Mouse (Mus musculus) skeletal muscle tissue, adult 2 months (tissue): ENCODE data around the gene Rbfox3.

Source experiments
- DNase-seq: peaks from one replicate; pipeline ENCODE4 v3.0.0-alpha.2; 2012; ENCODE audit warnings: low read depth, low spot score

Gene Rbfox3

DNA sequence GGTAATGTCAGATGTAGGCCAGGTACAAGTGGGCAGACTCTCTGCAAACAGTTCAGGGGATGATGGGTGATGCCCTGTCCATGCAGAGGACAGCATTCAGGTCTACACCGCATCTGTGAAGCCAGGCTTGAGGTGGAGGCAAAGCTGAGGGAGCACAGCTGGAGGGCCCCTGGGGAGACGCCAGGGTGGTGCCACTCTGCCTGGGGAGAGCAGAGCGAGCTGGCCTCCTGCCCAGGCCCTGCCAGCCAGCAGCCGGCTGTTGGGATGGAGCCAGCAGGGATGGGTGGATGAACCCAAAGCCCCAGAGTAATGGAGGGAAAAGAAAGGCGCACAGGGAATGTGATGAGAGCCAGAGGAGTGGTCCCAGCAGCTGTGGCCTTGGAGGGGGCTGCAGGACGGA lies 399.5 kb downstream of the Rbfox3 start:
- DNase-seq: no peak

GRCm38 (mm10) chr11:118508341-118508740 lies 403.1 kb downstream of the Rbfox3 start:
- DNase-seq: no peak

DNA sequence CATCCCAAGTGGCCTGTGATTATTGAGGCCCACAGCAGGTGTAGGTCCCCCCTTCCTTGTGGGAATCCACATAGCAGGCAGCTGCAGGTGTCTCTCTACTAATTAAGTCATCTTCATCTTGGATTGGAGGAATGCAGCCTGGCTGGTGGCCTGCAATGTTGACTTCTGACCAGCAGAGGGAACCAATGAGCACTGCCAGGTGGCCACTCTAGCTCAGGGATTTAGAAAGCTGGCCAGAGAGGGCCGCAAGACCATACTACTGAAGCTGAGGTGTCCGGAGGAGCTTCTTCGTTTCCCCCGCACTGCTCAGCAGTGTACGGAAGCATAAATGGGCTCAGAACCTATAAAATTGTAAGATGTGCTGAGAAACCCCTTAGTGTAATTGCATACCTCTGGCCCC lies 403.5 kb downstream of the Rbfox3 start:
- DNase-seq: peak; percentile 47

DNA sequence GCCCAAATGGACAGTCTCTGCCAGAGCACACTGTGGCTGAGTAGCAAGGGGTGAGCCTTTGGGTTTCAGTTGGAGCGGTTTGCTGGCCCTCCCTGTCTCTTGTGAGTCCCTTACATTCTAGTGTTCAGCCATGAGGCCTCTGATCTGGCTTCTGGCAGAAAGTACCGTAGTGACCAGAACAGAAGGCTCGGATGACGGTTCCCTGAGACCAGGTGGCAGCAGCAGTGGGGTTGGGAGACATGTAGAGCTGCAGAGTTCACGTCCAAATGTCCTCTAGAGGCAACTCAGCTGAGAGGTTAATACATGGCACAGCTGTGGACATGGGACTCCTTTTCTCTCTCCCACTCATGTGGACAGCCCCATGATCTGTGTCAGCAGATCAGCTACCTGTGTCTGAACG lies 404.3 kb downstream of the Rbfox3 start:
- DNase-seq: no peak

DNA sequence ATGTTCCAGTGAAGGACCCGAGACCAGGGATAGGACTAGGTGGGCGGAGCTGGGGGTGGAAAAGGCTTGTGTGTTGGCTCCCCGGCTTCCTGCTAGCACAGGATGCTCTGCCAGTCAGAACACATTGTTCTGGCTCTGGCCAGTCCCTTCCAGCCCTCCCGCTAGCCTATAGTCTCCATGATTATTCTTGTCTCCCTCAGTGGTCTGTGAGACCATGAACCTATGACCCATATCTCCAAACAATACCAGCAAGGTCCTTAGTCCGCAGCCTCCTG lies 407.3 kb downstream of the Rbfox3 start:
- no peak for DNase-seq

DNA sequence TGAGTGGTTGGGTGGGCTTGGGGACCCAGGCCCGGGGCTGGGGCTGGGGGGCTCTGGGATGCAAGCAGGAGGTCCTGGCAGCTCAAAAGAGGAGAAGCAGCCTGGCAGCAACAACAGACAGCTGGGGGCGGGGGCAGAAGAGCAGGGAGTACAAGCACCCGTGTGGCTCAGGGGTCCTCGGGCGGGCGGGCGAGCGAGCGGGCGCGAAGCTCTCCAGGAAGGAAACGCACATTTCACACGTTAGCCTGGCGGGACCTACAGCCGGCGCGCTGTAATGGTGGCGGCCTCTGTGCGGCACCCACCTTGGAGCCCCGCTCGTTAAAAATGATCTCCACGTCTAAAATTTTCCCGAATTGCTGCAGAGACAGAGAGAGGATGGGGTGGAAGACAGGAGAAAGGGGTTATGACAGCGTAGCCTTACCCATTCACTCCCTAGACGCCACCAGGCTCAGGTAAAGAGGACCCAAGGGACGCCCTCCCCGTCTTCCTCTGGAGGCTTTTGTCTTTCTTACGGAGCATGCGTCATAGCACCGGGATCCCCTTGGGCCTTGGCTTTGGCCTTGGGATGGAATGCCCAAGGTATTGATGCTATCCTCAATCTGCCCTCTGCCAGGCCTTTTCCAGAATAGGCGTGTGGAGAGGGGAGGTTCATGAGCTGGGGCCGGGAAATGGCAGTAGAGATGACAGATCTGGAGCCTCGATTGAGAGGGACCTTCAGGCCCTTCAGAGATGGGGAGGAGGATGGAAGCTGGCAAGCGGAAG lies 407.8 kb downstream of the Rbfox3 start:
- no peak for DNase-seq

GRCm38 (mm10) chr11:118502990-118503389 lies 408.4 kb downstream of the Rbfox3 start:
- DNase-seq: no peak

DNA sequence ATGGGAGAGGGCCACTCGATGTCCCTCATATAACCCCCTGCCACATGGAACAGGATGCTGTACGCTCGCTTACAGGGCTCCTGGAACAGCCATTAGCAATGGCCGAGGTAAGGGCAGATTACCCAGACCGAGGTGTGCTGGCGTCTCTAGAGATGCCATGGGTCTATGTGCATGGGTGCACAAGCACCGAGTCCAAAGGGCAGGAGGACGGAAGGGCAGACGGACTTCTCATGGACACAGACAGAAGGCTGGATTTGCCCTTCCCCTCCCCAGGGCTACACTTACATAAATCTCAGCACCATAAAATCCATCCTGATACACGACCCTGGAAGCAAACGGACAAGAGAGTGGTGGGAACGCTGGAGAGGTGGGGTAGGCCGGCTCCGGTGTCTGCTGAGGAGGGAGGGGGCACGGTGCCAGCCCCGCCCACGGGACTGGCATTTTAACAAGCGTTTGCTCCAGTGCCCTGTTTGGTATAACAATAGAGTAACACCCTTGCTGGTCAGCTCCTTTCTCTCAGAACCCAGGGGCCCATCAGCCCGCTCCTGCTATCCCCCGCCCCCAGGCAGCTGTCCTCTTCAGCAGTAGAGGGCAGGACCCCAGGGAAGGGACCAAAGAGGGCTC lies 415.2 kb downstream of the Rbfox3 start:
- no peak for DNase-seq

DNA sequence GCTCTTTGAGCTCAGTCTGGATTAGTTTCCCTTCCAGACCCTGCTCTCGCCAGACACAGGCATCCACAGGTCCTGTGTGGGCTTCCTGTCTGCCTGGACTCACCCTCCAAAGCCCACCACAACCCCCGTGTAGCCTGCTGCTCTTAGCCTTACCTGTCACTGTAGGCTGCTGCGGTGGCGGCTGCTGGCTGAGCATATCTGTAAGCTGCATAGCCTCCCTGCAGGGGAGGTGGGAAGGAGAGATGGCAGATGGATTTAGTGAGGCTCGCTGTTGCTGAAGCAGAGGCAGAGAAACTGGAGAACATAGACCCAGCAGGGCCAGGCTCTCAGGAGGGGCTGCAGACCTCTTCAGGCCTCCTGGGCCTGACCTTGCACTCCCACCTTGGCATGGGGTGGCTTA lies 416.3 kb downstream of the Rbfox3 start:
- DNase-seq: no peak

- DNase-seq: no peak
Measured at GRCm38 (mm10) chr11:118494001-118494737, 417.2 kb downstream of the Rbfox3 start.

DNA sequence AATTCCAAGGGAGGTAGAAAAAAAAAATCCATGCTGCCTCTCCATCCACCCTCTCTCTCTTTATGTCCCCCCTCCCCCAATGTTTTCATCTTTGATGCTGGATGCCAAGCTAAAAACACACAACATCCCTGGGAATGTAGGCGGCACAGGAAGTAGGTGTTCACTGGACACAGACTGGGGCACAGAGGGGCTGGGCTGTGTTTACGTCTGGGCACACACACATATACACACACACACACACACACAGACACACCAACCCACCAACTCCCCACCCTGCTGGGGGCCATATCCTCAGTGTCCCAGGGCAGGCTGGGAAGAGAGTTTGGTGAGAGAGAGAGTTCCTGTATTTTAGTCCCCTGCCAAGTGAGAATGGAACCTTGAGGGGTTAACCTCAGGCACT lies 417.9 kb downstream of the Rbfox3 start:
- DNase-seq: no peak

GRCm38 (mm10) chr11:118491230-118491629 lies 420.2 kb downstream of the Rbfox3 start:
- DNase-seq: no peak

- no peak for DNase-seq
Measured at GRCm38 (mm10) chr11:118490566-118491218, 420.7 kb downstream of the Rbfox3 start.

- no peak for DNase-seq
Measured at GRCm38 (mm10) chr11:118488907-118489270, 422.5 kb downstream of the Rbfox3 start.

DNA sequence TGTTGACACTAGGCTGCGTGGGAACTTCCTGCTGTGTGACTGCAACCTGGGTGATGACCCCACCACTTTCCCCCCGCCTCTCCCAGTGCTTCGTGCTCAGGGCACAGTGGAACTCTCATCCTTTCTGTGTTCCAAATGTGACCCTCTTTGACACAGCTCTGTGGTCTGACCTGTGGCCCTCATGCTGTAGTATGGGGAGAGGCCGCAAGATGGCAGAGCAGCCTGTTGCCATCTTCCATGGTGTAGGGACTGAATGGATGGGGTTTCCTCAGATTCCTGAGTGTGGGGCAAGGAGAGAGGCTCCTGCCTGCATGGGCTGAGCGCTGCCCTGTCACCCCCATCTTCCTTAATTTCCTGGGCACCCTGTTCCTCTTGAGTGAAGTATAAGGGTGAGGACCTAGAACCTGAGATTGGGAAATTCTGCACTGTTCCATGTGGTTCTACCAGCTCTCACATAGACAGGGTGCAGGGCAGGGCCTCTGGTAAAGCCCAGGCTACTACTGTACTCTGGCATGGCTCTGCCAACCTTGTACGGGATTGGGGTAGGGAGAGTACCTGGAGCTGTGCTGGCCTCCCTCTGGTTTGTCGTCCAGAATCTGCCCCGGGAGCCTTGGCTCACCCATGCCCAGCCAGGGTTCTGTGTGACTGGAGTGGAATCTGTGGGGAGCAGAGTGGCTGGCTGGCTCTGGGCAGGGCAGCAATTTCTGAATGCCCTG lies 423.0 kb downstream of the Rbfox3 start:
- DNase-seq: no peak

DNA sequence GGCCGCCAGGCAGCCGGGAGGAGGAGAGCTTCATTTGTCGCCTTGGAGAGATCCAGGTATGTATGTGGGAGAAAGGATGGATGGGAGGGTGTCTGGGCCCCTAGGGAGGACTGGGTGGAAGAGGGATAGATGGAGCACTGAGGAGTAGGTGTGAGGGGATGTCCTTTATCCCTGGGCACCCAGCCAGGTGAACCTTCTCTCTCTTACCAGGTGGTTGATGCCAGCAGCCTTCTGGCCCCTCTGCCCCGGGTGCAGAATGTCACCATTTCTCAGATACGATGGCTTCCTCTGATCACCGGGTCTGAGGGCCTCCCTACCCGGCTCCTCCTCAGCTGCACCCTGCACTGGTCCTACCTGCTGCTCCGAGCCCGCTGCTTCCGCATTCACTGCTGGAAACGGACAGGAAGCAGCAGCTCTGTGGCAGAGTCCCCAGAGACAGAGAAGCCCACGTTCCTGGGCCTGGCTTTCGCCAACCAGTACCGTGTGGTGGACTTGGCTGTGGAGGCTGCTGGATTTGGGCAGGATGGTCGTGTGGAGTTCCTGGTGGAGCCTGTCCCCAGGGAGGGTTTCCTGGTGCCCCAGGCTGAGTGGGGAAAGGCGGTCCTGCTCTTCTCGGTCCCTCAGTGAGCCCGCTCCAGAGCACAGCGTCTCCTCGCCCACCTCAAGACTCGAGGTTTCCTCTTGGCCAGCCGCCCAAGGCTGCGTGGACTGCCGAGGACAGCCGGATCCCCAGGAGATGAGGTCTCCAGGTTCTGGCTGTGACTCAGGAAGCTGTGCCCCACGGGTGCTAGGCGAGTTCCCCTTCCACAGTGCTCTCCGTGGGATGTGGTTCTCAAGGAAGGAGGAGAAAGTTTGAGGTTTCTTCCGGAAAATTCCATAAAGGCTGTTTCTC lies 424.3 kb downstream of the Rbfox3 start:
- no peak for DNase-seq

GRCm38 (mm10) chr11:118486281-118486680 lies 425.1 kb downstream of the Rbfox3 start:
- no peak for DNase-seq

- no peak for DNase-seq
Measured at GRCm38 (mm10) chr11:118485780-118486179, 425.6 kb downstream of the Rbfox3 start.

- no peak for DNase-seq
Measured at GRCm38 (mm10) chr11:118485338-118485737, 426.1 kb downstream of the Rbfox3 start.

DNA sequence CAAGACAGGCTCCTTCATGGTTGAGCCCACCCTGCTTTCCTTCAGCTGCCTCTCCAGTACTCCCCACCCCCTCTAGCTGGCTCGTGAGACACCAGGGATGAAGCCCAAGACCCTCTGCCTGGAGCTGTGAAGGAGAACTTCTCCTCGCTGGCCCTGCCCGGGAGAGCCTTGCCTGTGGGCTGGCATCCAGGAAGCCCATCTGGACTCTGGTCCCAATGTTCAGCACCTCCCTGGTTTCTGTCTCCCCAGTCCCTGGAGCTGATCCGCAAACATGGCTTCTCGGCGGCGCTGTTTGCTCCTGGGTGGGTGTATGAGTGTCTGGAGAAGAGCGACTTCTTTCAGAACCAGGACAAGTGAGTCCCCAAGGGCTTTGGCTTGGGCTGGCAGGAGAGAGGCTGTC lies 427.2 kb downstream of the Rbfox3 start:
- no peak for DNase-seq

DNA sequence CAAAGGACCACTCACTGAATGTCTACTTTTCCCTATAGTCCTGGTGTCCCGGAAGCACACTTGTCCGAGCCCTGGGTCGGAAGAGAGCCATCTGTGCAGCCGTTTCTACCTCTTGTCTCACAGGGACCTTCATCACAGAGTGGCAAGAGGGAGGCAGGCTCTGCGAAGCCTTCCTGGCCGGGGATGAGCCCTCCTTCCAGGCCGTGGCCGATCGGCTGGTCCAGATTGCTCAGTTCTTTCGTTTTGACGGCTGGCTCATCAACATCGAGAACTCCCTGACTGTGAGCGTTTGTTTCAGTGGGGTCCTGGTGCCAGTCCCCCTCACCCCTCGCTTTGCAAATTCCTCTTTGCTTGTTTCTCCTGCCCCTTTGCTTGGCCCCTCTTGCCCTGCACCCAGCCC lies 429.6 kb downstream of the Rbfox3 start:
- no peak for DNase-seq
